Mouse (Mus musculus) midbrain, embryonic 14.5 days (tissue): Measurements from ENCODE around the gene Ppp1r13l. TPM values are rescaled to one million over a fixed set of nuclear protein-coding genes. Genes with fewer than 3 reads are reported as not detected.
A peak's percentile ranks its signal among the peaks of the same experiment; 100 is the strongest.

Source experiments
- ATAC-seq: fragments of 200-750 bp; cut with Nextera tagmentation; 2 replicates; pipeline ENCODE4 v1.8.0; 2017; ENCODE audit warnings: moderate number of reproducible peaks, moderate library complexity; ENCODE audit not compliant: low FRiP score, low TSS enrichment
- DNase-seq: peaks from one replicate; pipeline ENCODE4 v3.0.0-alpha.2; 2015
- H3K27ac ChIP-seq: fragments of 300-500 bp; sonication (generic); replicated peaks from 2 replicates; pipeline ENCODE4 v1.5.1; 2014; ENCODE audit warnings: mild to moderate bottlenecking, low read depth, low read length, moderate library complexity
- H3K27me3 ChIP-seq: fragments of 300-500 bp; sonication (generic); 2 replicates; pipeline ENCODE4 v1.6.1; 2014; ENCODE audit warnings: low read length, control low read depth, mixed read lengths; ENCODE audit not compliant: control insufficient read depth, insufficient read depth
- H3K36me3 ChIP-seq: fragments of 300-500 bp; sonication (generic); 2 replicates; pipeline ENCODE4 v1.6.1; 2014; ENCODE audit warnings: low read length, control low read depth; ENCODE audit not compliant: control insufficient read depth, insufficient read depth
- H3K4me1 ChIP-seq: fragments of 300-500 bp; sonication (generic); 2 replicates; pipeline ENCODE4 v1.6.1; 2014; ENCODE audit warnings: mild to moderate bottlenecking, antibody characterized with exemption, low read length, control low read depth; ENCODE audit not compliant: control insufficient read depth, insufficient read depth
- H3K4me2 ChIP-seq: fragments of 300-500 bp; sonication (generic); 2 replicates; pipeline ENCODE4 v1.6.1; 2014; ENCODE audit warnings: mild to moderate bottlenecking, low read length, moderate library complexity
- H3K4me3 ChIP-seq: fragments of 300-500 bp; sonication (generic); replicated peaks from 2 replicates; pipeline ENCODE4 v1.5.1; 2014; ENCODE audit warnings: low read depth, low read length
- H3K9ac ChIP-seq: fragments of 300-500 bp; sonication (generic); replicated peaks from 2 replicates; pipeline ENCODE4 v1.6.1; 2014; ENCODE audit warnings: mild to moderate bottlenecking, low read length, moderate library complexity
- H3K9me3 ChIP-seq: fragments of 300-500 bp; sonication (generic); 2 replicates; pipeline ENCODE4 v1.6.1; 2016; ENCODE audit warnings: low read length, control low read depth, mixed read lengths; ENCODE audit not compliant: control insufficient read depth
- WGBS: fragments of 180-500 bp; shearing (Covaris S2); extraction: QIAGEN DNeasy Blood & Tissue Kit; methylation state at CpG from one replicate; pipeline ENCODE4 v1.1.7; 2014; 5-methylcytosine and 5-hydroxymethylcytosine counted together
- microRNA counts: library from miRNA; unstranded; fragments of <30 nt; microRNA quantifications from one replicate; lab custom pipeline; 2016
- microRNA-seq: library from miRNA; unstranded; fragments of <30 nt; microRNA quantifications from one replicate; pipeline ENCODE4, GENCODE M21; 2016
- polyA plus RNA-seq: library from polyadenylated mRNA; unstranded; fragments of >200 nt; fragmentation: Nextera tagmentation; extraction: Ambion mirVana; gene quantifications from 2 replicates; pipeline ENCODE4 v1.2.1, GENCODE M21; 2014

The Ppp1r13l gene
- polyA plus RNA-seq, 1 experiment from 2014 or later = 1.9 TPM

DNA sequence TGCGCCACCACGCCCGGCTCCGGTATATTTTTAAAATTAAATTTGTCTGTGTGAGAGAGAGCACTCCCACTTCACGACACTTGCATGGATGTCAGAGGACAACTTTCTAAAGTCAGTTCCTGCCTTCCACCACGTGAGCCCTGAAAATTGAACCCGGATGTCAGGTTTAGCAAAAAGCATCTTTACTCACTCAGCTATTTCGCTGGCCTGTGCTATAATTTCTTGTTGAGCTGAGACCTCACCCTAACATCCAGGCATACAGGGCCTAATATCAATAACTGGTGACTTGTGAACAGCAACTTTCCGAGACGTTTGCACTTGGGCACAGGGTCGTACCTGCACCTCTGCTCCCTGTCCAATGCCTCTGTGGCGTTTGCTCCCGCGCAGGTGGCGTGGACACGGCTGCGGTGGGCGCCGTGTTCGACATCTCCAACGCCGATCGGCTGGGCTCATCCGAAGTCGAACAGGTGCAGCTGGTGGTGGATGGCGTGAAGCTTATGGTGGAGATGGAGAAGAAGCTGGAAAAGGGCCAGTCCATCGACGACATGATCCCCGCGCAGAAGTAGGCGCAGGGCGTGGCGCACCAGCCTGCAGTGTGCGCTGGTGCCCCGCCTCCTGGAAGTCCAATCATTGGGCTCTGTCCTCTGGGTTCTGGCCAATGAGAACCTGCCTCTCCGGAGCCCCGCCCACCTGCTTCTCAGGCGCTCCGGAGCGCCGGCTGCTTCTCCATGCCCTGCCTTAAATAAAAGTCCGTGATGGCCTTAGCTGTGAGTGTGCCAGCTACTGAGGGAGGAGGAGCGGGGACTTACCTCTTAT lies 61.5 kb downstream of the Ppp1r13l start:
- ATAC-seq = peak; percentile 93
- Histone ChIP-seq H3K4me3 (peak overlapping the region; percentile 43), H3K27me3 (peaks cover 33% of the 10 kb centered on the region), H3K4me2 (peak overlapping the region; percentile 74), H3K9ac (peak overlapping the region; percentile 37; the same call in 1 of the 2 replicates), H3K4me1 (0 out of 2 replicates have a peak, but pooled peaks cover 3% of the 10 kb centered on the region), H3K27ac (no peak overlapping the region), H3K36me3 (peaks cover 15% of the 10 kb centered on the region), H3K9me3 (no peaks in the 10 kb centered on the region)
- DNase-seq = peak; percentile 94
- WGBS = 12% methylated on average over 43 of the region's 43 CpGs

DNA sequence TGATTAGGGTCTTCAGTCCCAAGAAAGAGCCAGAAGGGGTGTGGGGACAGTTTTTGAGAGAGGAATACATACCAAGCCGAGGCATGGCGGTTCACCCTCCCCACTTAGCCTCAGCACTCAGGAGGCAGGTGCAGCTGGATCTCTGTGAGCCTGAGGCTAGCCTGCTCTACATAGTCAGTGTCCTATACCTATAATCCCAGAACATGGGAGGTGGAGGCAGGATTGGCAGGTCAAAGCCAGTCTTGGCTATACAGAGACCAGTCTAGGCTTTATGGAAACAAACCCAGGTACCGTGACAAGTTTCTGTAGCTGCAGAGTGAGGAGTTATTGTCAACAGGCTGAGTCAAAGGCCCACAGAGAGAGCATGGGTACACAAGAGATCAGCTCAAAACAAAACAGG lies 63.5 kb downstream of the Ppp1r13l start:
- Histone ChIP-seq H3K4me2 (no peak overlapping the region), H3K4me1 (0 out of 2 replicates have a peak, but pooled peaks cover 3% of the 10 kb centered on the region), H3K27me3 (peaks cover 33% of the 10 kb centered on the region), H3K36me3 (peaks cover 36% of the 10 kb centered on the region), H3K9me3 (no peaks in the 10 kb centered on the region), H3K9ac (no peak overlapping the region), H3K4me3 (no peak overlapping the region), H3K27ac (no peak overlapping the region)
- WGBS = 89% methylated on average over 3 of the region's 3 CpGs
- ATAC-seq (no peak), DNase-seq (no peak)

GRCm38 (mm10) chr7:19424051-19424450 lies 64.5 kb downstream of the Ppp1r13l start:
- DNase-seq (no peak), ATAC-seq (no peak)
- no peak overlapping the region for H3K4me3 ChIP-seq
- no peak overlapping the region for H3K4me2 ChIP-seq
- no peak overlapping the region for H3K27ac ChIP-seq
- peaks cover 45% of the 10 kb centered on the region for H3K36me3 ChIP-seq
- no peak overlapping the region for H3K9ac ChIP-seq
- WGBS = 61% methylated on average over 4 of the region's 4 CpGs
- H3K4me1 ChIP-seq = 0 out of 2 replicates have a peak, but pooled peaks cover 3% of the 10 kb centered on the region
- peaks cover 26% of the 10 kb centered on the region for H3K27me3 ChIP-seq
- no peaks in the 10 kb centered on the region for H3K9me3 ChIP-seq

DNA sequence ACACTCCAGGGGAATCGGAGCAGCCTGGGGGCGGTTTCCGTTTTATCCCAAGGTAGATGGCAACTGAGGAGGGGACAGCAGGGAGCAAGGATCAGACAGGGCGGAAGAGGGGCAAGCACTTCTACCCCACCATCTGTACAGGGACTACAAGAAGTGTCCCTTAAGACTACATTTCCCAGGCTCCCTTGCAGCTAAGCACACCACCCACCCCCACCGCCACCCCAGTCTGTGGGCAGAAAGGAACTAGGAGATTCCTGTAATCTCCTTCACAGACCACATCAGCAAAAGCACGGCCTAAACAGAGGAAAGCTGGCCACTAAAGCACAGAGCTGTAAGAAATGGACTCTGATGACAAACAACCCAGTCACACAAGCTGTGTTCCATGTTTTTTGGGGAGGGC lies 66.8 kb downstream of the Ppp1r13l start:
- Histone ChIP-seq H3K27me3 (0 out of 2 replicates have a peak, but pooled peaks cover 4% of the 10 kb centered on the region), H3K9ac (no peak overlapping the region), H3K9me3 (no peaks in the 10 kb centered on the region), H3K4me1 (no peaks in the 10 kb centered on the region), H3K27ac (no peak overlapping the region), H3K4me2 (no peak overlapping the region), H3K36me3 (peaks cover 68% of the 10 kb centered on the region), H3K4me3 (no peak overlapping the region)
- no peak for DNase-seq
- no peak for ATAC-seq
- WGBS = 67% methylated on average over 6 of the region's 6 CpGs

GRCm38 (mm10) chr7:19426888-19427287 lies 67.3 kb downstream of the Ppp1r13l start:
- 84% methylated on average over 6 of the region's 6 CpGs for WGBS
- DNase-seq (no peak), ATAC-seq (no peak)
- Histone ChIP-seq H3K27ac (no peak overlapping the region), H3K4me3 (no peak overlapping the region), H3K9ac (no peak overlapping the region), H3K9me3 (no peaks in the 10 kb centered on the region), H3K27me3 (0 out of 2 replicates have a peak, but pooled peaks cover 4% of the 10 kb centered on the region), H3K4me2 (no peak overlapping the region), H3K36me3 (peaks cover 74% of the 10 kb centered on the region), H3K4me1 (no peaks in the 10 kb centered on the region)

MicroRNAs within 50 kb of the gene (microRNA counts, 519-probe panel; counts per million panel counts)
- not detected for microRNA mmu-miR-343 (lab: Ali Mortazavi, UCI)

Small RNA genes lying within 50 kb of the gene (microRNA-seq; reads per million reads assigned to microRNA genes)
- gene Mir343 = not detected

Other genes starting within 250 kb of the Ppp1r13l start
- gene Gm4969, start 241.4 kb upstream of the Ppp1r13l start, polyA plus RNA-seq = 5.2 and 5.8 TPM in 2 replicates
- gene Fbxo46, start 239.9 kb upstream of the Ppp1r13l start, polyA plus RNA-seq = 11.3 and 13.8 TPM in 2 replicates
- 18.5 and 20.0 TPM in 2 replicates for gene Qpctl, start 210.5 kb upstream of the Ppp1r13l start, polyA plus RNA-seq
- gene Snrpd2, start 210.0 kb upstream of the Ppp1r13l start, polyA plus RNA-seq = 112 and 130 TPM in 2 replicates
- gene Gipr, start 193.6 kb upstream of the Ppp1r13l start, polyA plus RNA-seq = 2.6 and 3.1 TPM in 2 replicates
- gene Eml2, start 183.3 kb upstream of the Ppp1r13l start, polyA plus RNA-seq = 2.6 and 9.3 TPM in 2 replicates
- gene Gpr4, start 147.2 kb upstream of the Ppp1r13l start, polyA plus RNA-seq = 1.8 and 2.5 TPM in 2 replicates
- gene Opa3, start 131.4 kb upstream of the Ppp1r13l start, polyA plus RNA-seq = 33.2 and 35.0 TPM in 2 replicates
- gene Vasp, start 87.9 kb upstream of the Ppp1r13l start, polyA plus RNA-seq = 28.9 and 29.1 TPM in 2 replicates
- gene Ppm1n, start 79.7 kb upstream of the Ppp1r13l start, polyA plus RNA-seq = 0.62 and 1.2 TPM in 2 replicates
- 100.0 and 101 TPM in 2 replicates for gene Rtn2, start 77.1 kb upstream of the Ppp1r13l start, polyA plus RNA-seq
- not detected in 2 replicates for gene Fosb, start 49.7 kb upstream of the Ppp1r13l start, polyA plus RNA-seq
- gene Ercc1, start 15.0 kb upstream of the Ppp1r13l start, polyA plus RNA-seq = 78.9 and 97.7 TPM in 2 replicates
- gene Cd3eap, start 266 bp upstream of the Ppp1r13l start, polyA plus RNA-seq = 16.4 and 18.9 TPM in 2 replicates
- 21.6 and 27.9 TPM in 2 replicates for gene Ercc2, start 22.3 kb downstream of the Ppp1r13l start, polyA plus RNA-seq
- 0.36 and 0.59 TPM in 2 replicates for gene Klc3, start 44.4 kb downstream of the Ppp1r13l start, polyA plus RNA-seq
- 0.35 TPM in 1 of 2 replicates, not detected in the other for gene Ckm, start 45.0 kb downstream of the Ppp1r13l start, polyA plus RNA-seq
- 18.8 and 20.3 TPM in 2 replicates for gene Mark4, start 99.1 kb downstream of the Ppp1r13l start, polyA plus RNA-seq
- 0.12 and 0.29 TPM in 2 replicates for gene Exoc3l2, start 103.6 kb downstream of the Ppp1r13l start, polyA plus RNA-seq
- 2.5 and 6.1 TPM in 2 replicates for gene Bloc1s3, start 148.6 kb downstream of the Ppp1r13l start, polyA plus RNA-seq
- 30.1 and 36.6 TPM in 2 replicates for gene Trappc6a, start 148.6 kb downstream of the Ppp1r13l start, polyA plus RNA-seq
- gene Nkpd1, start 158.1 kb downstream of the Ppp1r13l start, polyA plus RNA-seq = 0.51 and 0.74 TPM in 2 replicates
- 9.5 and 31.7 TPM in 2 replicates for gene Ppp1r37, start 203.3 kb downstream of the Ppp1r13l start, polyA plus RNA-seq
- gene Zfp296, start 217.5 kb downstream of the Ppp1r13l start, polyA plus RNA-seq = 0.22 and 0.32 TPM in 2 replicates
- 140 and 154 TPM in 2 replicates for gene Gemin7, start 217.8 kb downstream of the Ppp1r13l start, polyA plus RNA-seq
- 44.7 and 50.4 TPM in 2 replicates for gene Clasrp, start 244.7 kb downstream of the Ppp1r13l start, polyA plus RNA-seq